Mouse (Mus musculus) liver, embryonic 11.5 days (tissue): ENCODE measurements at regions not wholly inside any gene's neighbourhood (a gene's known extent, or its start where the extent isn't known, plus 50 kb on each side); places are given as distances from the start of the nearest gene placed in this dataset.

ENCODE experiments used
- ATAC-seq: fragments of 200-750 bp; cut with Nextera tagmentation; replicated peaks from 2 replicates; pipeline ENCODE4 v1.8.0; 2017; ENCODE audit warnings: moderate number of reproducible peaks, mild to moderate bottlenecking, moderate TSS enrichment, moderate library complexity; ENCODE audit not compliant: low FRiP score
- DNase-seq: peaks from one replicate; pipeline ENCODE4 v3.0.0-alpha.2; 2017; ENCODE audit warnings: low spot score
- H3K27ac ChIP-seq: fragments of 300-500 bp; sonication (generic); 2 replicates; pipeline ENCODE4 v1.5.1; 2014; ENCODE audit warnings: mild to moderate bottlenecking, low read depth, low read length, control low read depth
- H3K27me3 ChIP-seq: fragments of 300-500 bp; sonication (generic); replicated peaks from 2 replicates; pipeline ENCODE4 v1.6.1; 2014; ENCODE audit warnings: low read length, mixed read lengths; ENCODE audit not compliant: control insufficient read depth, insufficient read depth
- H3K36me3 ChIP-seq: fragments of 300-500 bp; sonication (generic); 2 replicates; pipeline ENCODE4 v1.6.1; 2014; ENCODE audit warnings: mild to moderate bottlenecking, low read length, moderate library complexity, mixed read lengths; ENCODE audit not compliant: control insufficient read depth, insufficient read depth
- H3K4me1 ChIP-seq: fragments of 300-500 bp; sonication (generic); replicated peaks from 2 replicates; pipeline ENCODE4 v1.6.1; 2014; ENCODE audit warnings: low read length, mixed read lengths; ENCODE audit not compliant: control insufficient read depth, insufficient read depth
- H3K4me2 ChIP-seq: fragments of 300-500 bp; sonication (generic); 2 replicates; pipeline ENCODE4 v1.6.1; 2014; ENCODE audit warnings: mild to moderate bottlenecking, control low read depth, moderate library complexity
- H3K4me3 ChIP-seq: fragments of 300-500 bp; sonication (generic); 2 replicates; pipeline ENCODE4 v1.5.1; 2014; ENCODE audit warnings: low read depth, low read length, control low read depth
- H3K9ac ChIP-seq: fragments of 300-500 bp; sonication (generic); 2 replicates; pipeline ENCODE4 v1.6.1; 2014; ENCODE audit warnings: low read depth, low read length, control low read depth
- H3K9me3 ChIP-seq: fragments of 300-500 bp; sonication (generic); 2 replicates; pipeline ENCODE4 v1.6.1; 2016; ENCODE audit warnings: low read length, inconsistent platforms, mixed read lengths; ENCODE audit not compliant: control insufficient read depth
- WGBS: fragments of 180-500 bp; shearing (Covaris S2); extraction: QIAGEN DNeasy Blood & Tissue Kit; methylation state at CpG from one replicate; pipeline ENCODE4 v1.1.7; 2014; 5-methylcytosine and 5-hydroxymethylcytosine counted together

DNA sequence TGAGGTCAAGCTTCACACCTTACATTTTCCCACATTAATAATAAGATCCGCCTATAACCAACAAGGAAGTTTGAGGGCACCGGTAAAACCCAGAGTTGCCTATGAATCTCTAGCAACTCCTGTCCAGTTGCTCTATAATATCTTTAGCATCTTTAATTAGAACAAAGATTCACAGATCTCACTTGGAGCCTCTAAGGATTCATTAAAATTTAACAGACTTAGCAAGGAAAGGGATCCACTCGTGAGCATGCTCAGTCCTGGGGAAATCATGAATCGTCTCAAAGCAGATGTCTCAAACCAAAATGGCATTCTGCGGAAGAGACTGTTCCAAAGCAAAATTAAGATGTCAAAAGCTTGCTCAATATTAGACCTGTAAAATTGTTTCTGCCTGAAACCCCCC lies 57.8 kb upstream of the Nt5e start:
- Histone ChIP-seq H3K4me1 (no peaks in the 10 kb centered on the region), H3K9ac (no peak overlapping the region), H3K4me2 (no peak overlapping the region), H3K27ac (no peak overlapping the region), H3K27me3 (no peaks in the 10 kb centered on the region), H3K36me3 (no peaks in the 10 kb centered on the region), H3K4me3 (no peak overlapping the region), H3K9me3 (no peaks in the 10 kb centered on the region)
- WGBS: 91% methylated on average over 5 of the region's 5 CpGs
- DNase-seq: no peak
- ATAC-seq: no peak

DNA sequence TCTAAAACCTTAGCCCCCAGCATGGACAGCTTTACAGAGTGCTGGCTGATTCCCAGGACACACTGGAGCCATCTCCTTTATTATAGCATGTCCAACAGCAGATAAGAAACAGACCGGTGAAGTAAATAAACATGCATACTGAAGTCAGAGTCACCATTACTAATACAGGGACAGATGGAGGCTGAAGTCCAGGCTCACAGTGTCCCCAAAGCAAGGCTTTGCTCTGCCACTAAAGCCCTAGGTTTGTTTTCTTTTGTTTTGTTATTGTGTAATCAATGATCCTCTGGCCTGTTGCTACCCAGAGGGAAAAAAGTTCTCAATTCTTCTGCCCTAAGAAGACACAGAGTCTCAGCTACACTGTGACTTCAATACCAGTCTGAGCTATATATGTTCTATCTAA lies 56.2 kb upstream of the Nt5e start:
- no peak overlapping the region for H3K4me2 ChIP-seq
- H3K27ac ChIP-seq: no peak overlapping the region
- no peaks in the 10 kb centered on the region for H3K4me1 ChIP-seq
- no peak for DNase-seq
- no peak for ATAC-seq
- H3K36me3 ChIP-seq: no peaks in the 10 kb centered on the region
- WGBS: 83% methylated on average over 1 of the region's 1 CpGs
- H3K9ac ChIP-seq: no peak overlapping the region
- no peaks in the 10 kb centered on the region for H3K27me3 ChIP-seq
- H3K9me3 ChIP-seq: no peaks in the 10 kb centered on the region
- H3K4me3 ChIP-seq: no peak overlapping the region

DNA sequence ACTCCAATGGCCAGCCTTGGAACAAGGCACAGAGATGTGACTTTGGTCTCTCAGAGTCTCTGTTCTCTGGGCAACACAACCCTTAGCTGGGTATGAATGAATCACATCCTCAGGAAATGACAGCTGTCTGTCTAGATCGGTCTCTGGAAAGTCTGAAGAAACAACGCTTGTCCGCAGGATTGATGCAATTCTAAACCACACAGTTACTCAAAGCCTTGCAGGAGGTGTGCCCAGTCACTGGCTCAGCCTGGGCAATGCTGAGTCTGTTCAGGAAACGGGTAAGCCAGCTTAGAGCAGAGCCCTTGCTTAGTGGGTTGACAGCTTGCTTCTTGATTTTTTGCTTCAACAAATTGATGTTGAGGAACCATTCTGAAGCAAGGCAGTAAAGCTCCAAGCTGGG lies 53.7 kb upstream of the Nt5e start:
- ATAC-seq (no peak), DNase-seq (no peak)
- Histone ChIP-seq H3K9me3 (no peaks in the 10 kb centered on the region), H3K27me3 (no peaks in the 10 kb centered on the region), H3K4me1 (no peaks in the 10 kb centered on the region), H3K4me3 (no peak overlapping the region), H3K4me2 (no peak overlapping the region), H3K9ac (no peak overlapping the region), H3K27ac (no peak overlapping the region), H3K36me3 (no peaks in the 10 kb centered on the region)
- 41% methylated on average over 4 of the region's 4 CpGs for WGBS

GRCm38 (mm10) chr9:88274040-88274439 lies 53.0 kb upstream of the Nt5e start:
- Histone ChIP-seq H3K4me3 (no peak overlapping the region), H3K9me3 (no peaks in the 10 kb centered on the region), H3K4me1 (no peaks in the 10 kb centered on the region), H3K27me3 (no peaks in the 10 kb centered on the region), H3K27ac (no peak overlapping the region), H3K36me3 (no peaks in the 10 kb centered on the region), H3K9ac (no peak overlapping the region), H3K4me2 (no peak overlapping the region)
- ATAC-seq (no peak), DNase-seq (no peak)

GRCm38 (mm10) chr9:88274681-88275336 lies 52.2 kb upstream of the Nt5e start:
- ATAC-seq (no peak), DNase-seq (no peak)
- Histone ChIP-seq H3K36me3 (no peaks in the 10 kb centered on the region), H3K4me2 (no peak overlapping the region), H3K4me1 (no peaks in the 10 kb centered on the region), H3K27ac (no peak overlapping the region), H3K4me3 (no peak overlapping the region), H3K9me3 (no peaks in the 10 kb centered on the region), H3K27me3 (no peaks in the 10 kb centered on the region), H3K9ac (no peak overlapping the region)
- WGBS: 71% methylated on average over 3 of the region's 3 CpGs

DNA sequence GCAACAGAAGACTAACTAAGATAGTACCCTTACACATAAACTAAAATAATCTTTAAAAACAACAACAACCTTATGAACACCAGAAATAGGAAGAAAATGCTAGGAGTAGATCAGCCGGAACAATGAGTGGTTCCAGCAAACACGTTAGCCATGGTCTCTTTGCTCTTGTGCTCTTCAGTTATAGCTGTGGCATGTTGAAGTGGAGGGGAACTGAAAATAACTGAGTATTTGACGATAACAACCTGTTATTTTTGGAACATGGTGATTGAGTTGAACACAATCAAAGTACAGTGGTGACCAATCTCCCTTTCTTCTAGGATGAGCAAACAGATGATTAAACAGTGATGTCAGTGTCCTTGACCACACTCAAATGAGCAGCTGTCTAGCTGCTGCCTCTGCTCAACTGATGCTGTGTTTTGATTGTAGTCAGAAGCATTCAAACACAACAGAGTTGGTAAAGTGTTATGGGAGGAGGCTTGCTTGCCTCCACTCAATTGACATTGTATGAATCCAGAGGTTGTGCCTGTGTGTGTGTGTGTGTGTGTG lies 50.9 kb upstream of the Nt5e start:
- Histone ChIP-seq H3K9me3 (no peaks in the 10 kb centered on the region), H3K9ac (no peak overlapping the region), H3K4me2 (no peak overlapping the region), H3K36me3 (no peaks in the 10 kb centered on the region), H3K27me3 (no peaks in the 10 kb centered on the region), H3K4me3 (no peak overlapping the region), H3K4me1 (no peaks in the 10 kb centered on the region), H3K27ac (no peak overlapping the region)
- no peak for DNase-seq
- WGBS: 72% methylated on average over 3 of the region's 3 CpGs
- ATAC-seq: no peak

DNA sequence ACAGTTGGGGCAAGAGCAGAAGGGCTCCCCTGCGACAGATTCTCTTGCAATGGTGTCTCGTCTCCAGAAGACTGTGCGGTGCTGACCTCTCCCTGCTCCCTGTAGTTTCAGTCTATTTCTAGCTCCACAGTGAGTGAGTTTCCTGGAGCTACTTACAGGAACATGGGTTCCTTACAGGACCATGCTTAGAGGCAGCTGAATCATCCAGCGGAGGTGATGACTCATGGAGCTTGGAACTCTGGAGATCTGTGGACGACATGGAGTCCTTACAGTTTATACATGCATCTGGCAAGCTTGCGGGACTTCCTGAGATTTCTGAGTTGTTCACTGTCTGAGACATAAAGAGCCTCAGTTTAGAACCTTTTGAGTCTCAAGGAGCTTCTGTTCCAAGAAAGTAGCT lies 50.0 kb upstream of the Nt5e start:
- no peak for DNase-seq
- Histone ChIP-seq H3K4me2 (no peak overlapping the region), H3K9ac (no peak overlapping the region), H3K27me3 (no peaks in the 10 kb centered on the region), H3K4me3 (no peak overlapping the region), H3K36me3 (no peaks in the 10 kb centered on the region), H3K27ac (no peak overlapping the region), H3K4me1 (no peaks in the 10 kb centered on the region), H3K9me3 (no peaks in the 10 kb centered on the region)
- ATAC-seq: no peak; the same call in 1 of the 2 replicates
- 81% methylated on average over 6 of the region's 6 CpGs for WGBS
